Mouse (Mus musculus) limb, embryonic 11.5 days (tissue): ENCODE data around the gene Olfr1323. TPM values are rescaled to one million over a fixed set of nuclear protein-coding genes. Genes with fewer than 3 reads are reported as not detected.

Experiments used
- ATAC-seq: fragments of 200-750 bp; cut with Nextera tagmentation; 2 replicates; pipeline ENCODE4 v1.8.0; 2017; ENCODE audit warnings: low read depth; ENCODE audit not compliant: insufficient number of reproducible peaks, low FRiP score, low TSS enrichment
- DNase-seq: peaks from one replicate; pipeline ENCODE4 v3.0.0-alpha.2; 2015; ENCODE audit warnings: low spot score
- H3K27ac ChIP-seq: fragments of 300-500 bp; sonication (generic); replicated peaks from 2 replicates; pipeline ENCODE4 v1.5.1; 2014; ENCODE audit warnings: low read depth, mild to moderate bottlenecking, low read length
- H3K27me3 ChIP-seq: fragments of 300-500 bp; sonication (generic); 2 replicates; pipeline ENCODE4 v1.6.1; 2014; ENCODE audit warnings: mild to moderate bottlenecking, low read length, mixed read lengths; ENCODE audit not compliant: control insufficient read depth, insufficient read depth
- H3K36me3 ChIP-seq: fragments of 300-500 bp; sonication (generic); 2 replicates; pipeline ENCODE4 v1.6.1; 2014; ENCODE audit warnings: mild to moderate bottlenecking, low read length, moderate library complexity, mixed read lengths; ENCODE audit not compliant: control insufficient read depth, insufficient read depth
- H3K4me1 ChIP-seq: fragments of 300-500 bp; sonication (generic); 2 replicates; pipeline ENCODE4 v1.6.1; 2014; ENCODE audit warnings: low read length, mixed read lengths; ENCODE audit not compliant: control insufficient read depth, insufficient read depth
- H3K4me2 ChIP-seq: fragments of 300-500 bp; sonication (generic); 2 replicates; pipeline ENCODE4 v1.6.1; 2014; ENCODE audit warnings: low read depth, mild to moderate bottlenecking, moderate library complexity; ENCODE audit not compliant: severe bottlenecking
- H3K4me3 ChIP-seq: fragments of 300-500 bp; sonication (generic); 2 replicates; pipeline ENCODE4 v1.5.1; 2014; ENCODE audit warnings: low read depth, low read length
- H3K9ac ChIP-seq: fragments of 300-500 bp; sonication (generic); 2 replicates; pipeline ENCODE4 v1.6.1; 2014; ENCODE audit warnings: mild to moderate bottlenecking, low read length
- H3K9me3 ChIP-seq: fragments of 300-500 bp; sonication (generic); 2 replicates; pipeline ENCODE4 v1.6.1; 2016; ENCODE audit warnings: low read length; ENCODE audit not compliant: control insufficient read depth
- WGBS: fragments of 180-500 bp; shearing (Covaris S2); extraction: QIAGEN DNeasy Blood & Tissue Kit; methylation state at CpG from one replicate; pipeline ENCODE4 v1.1.7; 2014; 5-methylcytosine and 5-hydroxymethylcytosine counted together
- polyA plus RNA-seq: library from polyadenylated mRNA; unstranded; fragments of >200 nt; fragmentation: Nextera tagmentation; extraction: Ambion mirVana; gene quantifications from 2 replicates; pipeline ENCODE4 v1.2.1, GENCODE M21; 2014

The Olfr1323 gene
- polyA plus RNA-seq: not detected in 2 replicates

DNA sequence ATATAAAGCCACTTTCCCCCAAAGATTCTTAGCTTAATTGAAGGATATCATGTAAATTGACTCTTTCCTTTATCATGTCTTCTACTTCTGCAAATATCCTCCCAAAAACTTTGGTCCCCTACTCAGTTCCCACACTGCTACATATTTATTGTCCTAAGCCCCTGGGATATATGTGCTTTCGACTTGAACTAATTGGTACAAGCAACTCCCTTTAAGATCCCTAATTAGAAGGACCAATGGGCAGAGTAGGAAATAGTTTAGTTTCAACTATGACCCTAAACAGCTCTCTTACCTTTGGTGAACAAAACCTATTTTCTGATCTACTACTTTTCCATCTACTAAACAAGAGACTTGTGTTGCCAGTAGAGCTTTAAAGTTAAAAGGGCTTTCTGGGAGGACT is at the start of gene Olfr1323:
TSS of gene Olfr1323 (minus strand) at position 101 of the 400 bp plus-strand sequence.
- no peak within 1 kb of the TSS for H3K9ac ChIP-seq
- no peak within 1 kb of the TSS for H3K4me3 ChIP-seq
- no peaks in the 10 kb centered on the region for H3K9me3 ChIP-seq
- ATAC-seq (no peak), DNase-seq (no peak)
- H3K36me3 ChIP-seq: no peaks in the 10 kb centered on the region
- 77% methylated on average over 1 of the region's 1 CpGs for WGBS
- H3K27me3 ChIP-seq: no peaks in the 10 kb centered on the region
- H3K27ac ChIP-seq: no peak within 1 kb of the TSS
- H3K4me1 ChIP-seq: no peaks in the 10 kb centered on the region
- no peak within 1 kb of the TSS for H3K4me2 ChIP-seq

- Histone ChIP-seq H3K4me1 (no peaks in the 10 kb centered on the region), H3K4me2 (no peak overlapping the region), H3K9me3 (no peaks in the 10 kb centered on the region), H3K36me3 (no peaks in the 10 kb centered on the region), H3K27ac (no peak overlapping the region), H3K27me3 (no peaks in the 10 kb centered on the region), H3K4me3 (no peak overlapping the region), H3K9ac (no peak overlapping the region)
- DNase-seq (no peak), ATAC-seq (no peak)
- WGBS: 49% methylated on average over 4 of the region's 4 CpGs
Observed at GRCm38 (mm10) chrX:50012242-50012641, 6.9 kb downstream of the Olfr1323 start.

Other genes with a start within 250 kb of the Olfr1323 start
- gene Igsf1, start 221.6 kb downstream of the Olfr1323 start, polyA plus RNA-seq: 0.82 and 1.1 TPM in 2 replicates
- gene Olfr1322, start 127.9 kb downstream of the Olfr1323 start, polyA plus RNA-seq: not detected in 2 replicates